Mouse (Mus musculus) MEL (cell line): ENCODE data around the gene Wdr89. TPM values are rescaled to one million over a fixed set of nuclear protein-coding genes. Genes with fewer than 3 reads are reported as not detected.
"Not testable (repeated sequence)": the region's sequence is repeated elsewhere in the genome, so short reads cannot be mapped to it uniquely, and the experiment has no call there.

Experiments
- DNase-seq: peaks from one replicate; pipeline ENCODE4 v3.0.0; 2011; ENCODE audit warnings: low read depth, low spot score
- H3K27ac ChIP-seq: 2 replicates; pipeline ENCODE4 v1.5.1; 2012; ENCODE audit warnings: low read depth, mild to moderate bottlenecking, control low read depth, low read length, moderate library complexity; ENCODE audit not compliant: control insufficient read depth
- H3K27me3 ChIP-seq, 2 experiments: fragments of 150-350 bp in 1 of 2; sonication (generic) in 1 of 2; 2 replicates each; pipeline ENCODE4 v1.6.1; 2012; ENCODE audit warnings: low read length in 2 of 2, mild to moderate bottlenecking in 2 of 2, improper control_type of control experiment in 1 of 2, moderate library complexity in 1 of 2; ENCODE audit not compliant: insufficient read depth in 2 of 2, control insufficient read depth in 1 of 2
- H3K36me3 ChIP-seq, 2 experiments: 2 replicates each; pipeline ENCODE4 v1.6.1; 2012 to 2014; ENCODE audit warnings: low read length in 2 of 2, improper control_type of control experiment in 1 of 2, inconsistent platforms in 1 of 2, mild to moderate bottlenecking in 1 of 2; ENCODE audit not compliant: insufficient read depth in 2 of 2, control insufficient read depth in 1 of 2
- H3K4me1 ChIP-seq, 2 experiments: fragments of 150-350 bp in 1 of 2; sonication (generic) in 1 of 2; 2 replicates each; pipeline ENCODE4 v1.6.1; 2012; ENCODE audit warnings: low read length in 2 of 2, improper control_type of control experiment in 1 of 2, mild to moderate bottlenecking in 1 of 2; ENCODE audit not compliant: insufficient read depth in 2 of 2, control insufficient read depth in 1 of 2
- H3K4me3 ChIP-seq, 2 experiments: fragments of 150-350 bp in 1 of 2; sonication (generic) in 1 of 2; 2 replicates each; pipeline ENCODE4 v1.5.1; 2012; ENCODE audit warnings: low read depth in 2 of 2, low read length in 2 of 2, mild to moderate bottlenecking in 2 of 2, moderate library complexity in 2 of 2, control low read depth in 1 of 2, improper control_type of control experiment in 1 of 2; ENCODE audit not compliant: control insufficient read depth in 1 of 2, insufficient read depth in 1 of 2
- H3K79me2 ChIP-seq: 2 replicates; pipeline ENCODE4 v1.6.1; 2012; ENCODE audit warnings: mild to moderate bottlenecking, low read length, moderate library complexity; ENCODE audit not compliant: control insufficient read depth, poor library complexity, insufficient read depth
- H3K9ac ChIP-seq: 2 replicates; pipeline ENCODE4 v1.6.1; 2012; ENCODE audit warnings: low read depth, mild to moderate bottlenecking, control low read depth, low read length, moderate library complexity; ENCODE audit not compliant: control insufficient read depth, poor library complexity, severe bottlenecking
- H3K9me3 ChIP-seq: fragments of 150-350 bp; sonication (generic); replicated peaks from 2 replicates; pipeline ENCODE4 v1.6.1; 2012; ENCODE audit warnings: mild to moderate bottlenecking, low read length, improper control_type of control experiment, moderate library complexity; ENCODE audit not compliant: insufficient read depth
- CTCF ChIP-seq, 3 experiments: IDR thresholded peaks in 2 of 3; conservative IDR thresholded peaks in 1 of 3; 2 replicates each; pipeline ENCODE4 v1.5.1; 2011 to 2012; ENCODE audit warnings: low read length in 3 of 3, low read depth in 2 of 3, mild to moderate bottlenecking in 2 of 3, improper control_type of control experiment in 1 of 3, inconsistent platforms in 1 of 3, mixed read lengths in 1 of 3, moderate library complexity in 1 of 3; ENCODE audit not compliant: control insufficient read depth in 1 of 3, insufficient read depth in 1 of 3, poor library complexity in 1 of 3, severe bottlenecking in 1 of 3
- EP300 ChIP-seq, 2 experiments: IDR thresholded peaks; 2 replicates each; pipeline ENCODE4 v1.6.1; 2011; ENCODE audit warnings: improper control_type of control experiment in 2 of 2, low read length in 2 of 2, low read depth in 1 of 2, mild to moderate bottlenecking in 1 of 2
- ETS1 ChIP-seq: IDR thresholded peaks from 2 replicates; pipeline ENCODE4 v1.6.1; 2012; ENCODE audit warnings: low read depth, mild to moderate bottlenecking, inconsistent platforms, low read length, improper control_type of control experiment, moderate library complexity
- GATA1 ChIP-seq: IDR thresholded peaks from 2 replicates; pipeline ENCODE4 v1.6.1; 2011; ENCODE audit warnings: low read depth, low read length, improper control_type of control experiment
- KAT2A ChIP-seq: conservative IDR thresholded peaks from 2 replicates; pipeline ENCODE4 v1.6.1; 2012; ENCODE audit warnings: low read depth, low read length, improper control_type of control experiment, inconsistent platforms
- MAX ChIP-seq: IDR thresholded peaks from 2 replicates; pipeline ENCODE4 v1.6.1; 2011; ENCODE audit warnings: low read length, improper control_type of control experiment
- POLR2A ChIP-seq, 2 experiments: IDR thresholded peaks; 2 replicates each; pipeline ENCODE4 v1.6.1; 2011 to 2012; ENCODE audit warnings: low read length in 2 of 2, mild to moderate bottlenecking in 2 of 2, control low read depth in 1 of 2, improper control_type of control experiment in 1 of 2, low read depth in 1 of 2, moderate library complexity in 1 of 2; ENCODE audit not compliant: control insufficient read depth in 1 of 2, insufficient read depth in 1 of 2, poor library complexity in 1 of 2
- POLR2AphosphoS5 ChIP-seq: IDR thresholded peaks from 2 replicates; pipeline ENCODE4 v1.6.1; 2012; ENCODE audit warnings: low read depth, borderline replicate concordance, mild to moderate bottlenecking, inconsistent platforms, low read length, moderate library complexity, mixed read lengths
- RCOR1 ChIP-seq: IDR thresholded peaks from 2 replicates; pipeline ENCODE4 v1.6.1; 2012; ENCODE audit warnings: low read depth, mild to moderate bottlenecking, inconsistent platforms, low read length, improper control_type of control experiment
- TBP ChIP-seq: IDR thresholded peaks from 2 replicates; pipeline ENCODE4 v1.8.0; 2011; ENCODE audit warnings: low read depth, low read length, improper control_type of control experiment
- TCF12 ChIP-seq: IDR thresholded peaks from 2 replicates; pipeline ENCODE4 v1.6.1; 2014; ENCODE audit warnings: low read depth, mild to moderate bottlenecking, inconsistent platforms, low read length, improper control_type of control experiment, moderate library complexity
- UBTF ChIP-seq: IDR thresholded peaks from 2 replicates; pipeline ENCODE4 v1.6.1; 2012; ENCODE audit warnings: low read depth, mild to moderate bottlenecking, inconsistent platforms, low read length, improper control_type of control experiment, moderate library complexity, borderline replicate concordance; ENCODE audit not compliant: insufficient read depth
- USF2 ChIP-seq, 2 experiments: IDR thresholded peaks; 2 replicates each; pipeline ENCODE4 v1.6.1; 2011 to 2012; ENCODE audit warnings: improper control_type of control experiment in 2 of 2, low read length in 2 of 2, borderline replicate concordance in 1 of 2, inconsistent platforms in 1 of 2, low read depth in 1 of 2, mild to moderate bottlenecking in 1 of 2; ENCODE audit not compliant: insufficient read depth in 1 of 2
- ZNF384 ChIP-seq: IDR thresholded peaks from 2 replicates; pipeline ENCODE4 v1.6.1; 2012; ENCODE audit warnings: low read depth, mild to moderate bottlenecking, inconsistent platforms, low read length, improper control_type of control experiment
- polyA plus RNA-seq, 2 experiments: library from polyadenylated mRNA; stranded (reverse) in 1 of 2; unstranded in 1 of 2; fragments of >175 nt in 1 of 2; fragments of >200 nt in 1 of 2; gene quantifications; 2 replicates each; pipeline versions ENCODE4 v1.2.1 to v1.2.4; 2012; ENCODE audit warnings: low replicate concordance in 2 of 2, low read depth in 1 of 2; ENCODE audit not compliant: insufficient read length in 2 of 2, insufficient read depth in 1 of 2, missing spikeins in 1 of 2
- total RNA-seq: library from RNA; depleted of rRNA; stranded (reverse); fragments of 300-350 nt; gene quantifications from 2 replicates; pipeline ENCODE4 v1.2.3, GENCODE M21; 2012

The Wdr89 gene
- total and polyA plus RNA-seq, 3 experiments = 10.2 to 57.8 (median 31.2) TPM

GRCm38 (mm10) chr12:75695845-75696244, 26.5 kb upstream of the Wdr89 start:
- H3K36me3 ChIP-seq, H3K4me3 ChIP-seq, H3K27me3 ChIP-seq, H3K27ac ChIP-seq, H3K9ac ChIP-seq, H3K4me1 ChIP-seq, H3K79me2 ChIP-seq, H3K9me3 ChIP-seq, DNase-seq: not testable (repeated sequence)

- DNase-seq = no peak
- H3K4me1 ChIP-seq = peaks cover 0 to 8% of the 10 kb centered on the region in 2 experiments; a peak in 2 of 4 replicates
- peaks cover 0 to 6% of the 10 kb centered on the region in 2 experiments; a peak in 2 of 4 replicates for H3K36me3 ChIP-seq
- no peak overlapping the region for H3K27ac ChIP-seq
- no peak overlapping the region for H3K9ac ChIP-seq
- H3K4me3 ChIP-seq = no peak overlapping the region
- H3K27me3 ChIP-seq = no peaks in the 10 kb centered on the region
- no peaks in the 10 kb centered on the region for H3K79me2 ChIP-seq
- no peaks in the 10 kb centered on the region for H3K9me3 ChIP-seq
- TF ChIP-seq TBP (no peak), MAX (no peak), UBTF (no peak), CTCF (IDR thresholded peaks at IDR 0.05 in 2 of 3, conservative IDR thresholded peaks at IDR 0.05 in 1 of 3; ENCODE audit: control insufficient read depth in 1 of 3, insufficient read depth in 1 of 3, low read depth in 2 of 3, low read length in 3 of 3, poor library complexity in 1 of 3, severe bottlenecking in 1 of 3) (no peak), GATA1 (no peak), TCF12 (no peak), KAT2A (no peak), POLR2A (IDR thresholded peaks at IDR 0.05; ENCODE audit: control insufficient read depth in 1 of 2, insufficient read depth in 1 of 2, low read depth in 1 of 2, low read length in 2 of 2, poor library complexity in 1 of 2) (no peak), POLR2AphosphoS5 (no peak), RCOR1 (no peak), USF2 (IDR thresholded peaks at IDR 0.05; ENCODE audit: borderline replicate concordance in 1 of 2, insufficient read depth in 1 of 2, low read depth in 1 of 2, low read length in 2 of 2) (no peak)
These were observed 19.7 kb upstream of the Wdr89 start for GRCm38 (mm10) chr12:75689003-75689402.

GRCm38 (mm10) chr12:75687314-75687713, 18.0 kb upstream of the Wdr89 start:
- peak; percentile 31 for DNase-seq
- TF ChIP-seq POLR2A (IDR thresholded peaks at IDR 0.05; ENCODE audit: control insufficient read depth in 1 of 2, insufficient read depth in 1 of 2, low read depth in 1 of 2, low read length in 2 of 2, poor library complexity in 1 of 2) (no peak), RCOR1 (peak; percentile 89), EP300 (IDR thresholded peaks at IDR 0.05; ENCODE audit: low read depth in 1 of 2, low read length in 2 of 2) (peak; percentile 20 to 21; a peak in 1 of 4 replicates), UBTF (no peak), ZNF384 (no peak), ETS1 (peak; percentile 62), GATA1 (peak; percentile 80)
- H3K9me3 ChIP-seq = no peaks in the 10 kb centered on the region
- H3K27me3 ChIP-seq = no peaks in the 10 kb centered on the region
- peaks cover 0 to 6% of the 10 kb centered on the region in 2 experiments; a peak in 2 of 4 replicates for H3K36me3 ChIP-seq
- peaks cover 0 to 8% of the 10 kb centered on the region in 2 experiments; a peak in 2 of 4 replicates for H3K4me1 ChIP-seq
- no peak overlapping the region for H3K9ac ChIP-seq
- H3K4me3 ChIP-seq = no peak overlapping the region
- H3K79me2 ChIP-seq = no peaks in the 10 kb centered on the region
- H3K27ac ChIP-seq = no peak overlapping the region

GRCm38 (mm10) chr12:75684026-75684425, 14.7 kb upstream of the Wdr89 start:
- not testable (repeated sequence) for H3K9ac ChIP-seq, H3K4me1 ChIP-seq, H3K36me3 ChIP-seq, H3K4me3 ChIP-seq, H3K9me3 ChIP-seq, H3K79me2 ChIP-seq, DNase-seq, H3K27me3 ChIP-seq, H3K27ac ChIP-seq
